Mouse (Mus musculus): ENCODE results near the gene 2410002F23Rik. TPM values are rescaled to one million over a fixed set of nuclear protein-coding genes. Genes with fewer than 3 reads are reported as not detected.
"Not testable (repeated sequence)": the region's sequence is repeated elsewhere in the genome, so short reads cannot be mapped to it uniquely, and the experiment has no call there.

The 2410002F23Rik gene
- 206 and 226 TPM in 2 replicates for polyA plus RNA-seq (2015; fragmentation: Nextera tagmentation; extraction: Ambion mirVana)

DNA sequence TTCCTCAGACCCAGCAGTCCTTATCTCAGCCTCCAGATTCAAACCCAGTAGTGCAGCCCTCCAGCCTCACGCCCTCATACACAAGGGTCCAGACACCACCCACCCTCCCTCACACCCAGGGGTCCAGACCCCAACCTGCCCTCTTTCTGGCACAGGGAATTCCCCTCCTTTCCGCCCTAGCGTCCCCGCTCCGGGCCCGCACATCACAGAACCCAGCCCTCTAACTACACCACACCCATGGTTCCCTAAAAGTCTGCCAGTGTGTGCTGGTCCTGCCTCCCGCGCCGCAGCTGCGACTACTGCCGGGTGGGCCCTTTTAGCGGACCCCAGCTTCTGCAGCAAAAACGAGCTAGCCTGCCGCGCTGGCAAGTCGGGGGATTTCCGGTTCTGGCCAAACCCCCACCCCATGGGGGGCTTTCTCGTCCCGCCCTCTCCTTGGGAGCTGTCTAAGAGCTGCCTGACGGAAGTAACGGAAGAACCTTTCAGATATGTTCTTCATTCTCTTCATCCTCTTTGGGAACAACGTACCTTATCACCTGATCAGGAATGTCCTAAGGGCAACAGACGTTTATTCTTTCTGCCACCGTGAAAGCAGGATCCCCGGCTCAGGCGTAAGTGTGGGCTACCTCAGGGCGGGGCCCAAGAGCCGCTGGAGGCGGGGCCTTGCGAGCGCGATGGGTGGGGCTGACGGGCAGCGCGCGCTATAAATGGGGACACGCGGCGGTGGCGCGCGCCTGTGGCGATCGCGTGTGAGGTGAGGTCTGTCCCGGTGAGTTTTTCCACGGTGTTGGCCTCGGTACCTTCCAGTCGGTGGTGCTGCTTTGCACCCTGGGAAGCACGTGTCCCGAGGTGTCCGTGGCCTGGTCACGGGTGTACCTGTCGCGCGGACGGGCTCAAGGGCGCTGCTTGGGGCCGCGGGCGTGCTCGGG lies at the start of gene 2410002F23Rik, which contains the start of gene 1700028J19Rik:
Gene 2410002F23Rik (plus strand): TSS at position 668 of the 929 bp plus-strand sequence.
Gene 1700028J19Rik (minus strand): TSS at position 641 of the 929 bp plus-strand sequence.
- peak within 1 kb of the TSS; percentile 78 for H3K4me3 ChIP-seq
- H3K4me1 ChIP-seq (replicated peaks): peaks cover 39% of the 10 kb centered on the region
- H3K27me3 ChIP-seq: peaks cover 6% of the 10 kb centered on the region; the same call in 1 of the 2 replicates
- ATAC-seq (ENCODE audit: low FRiP score): peak; percentile 85
- peak within 1 kb of the TSS; percentile 95 for H3K9ac ChIP-seq
- H3K4me2 ChIP-seq: peak within 1 kb of the TSS; percentile 82
- no peaks in the 10 kb centered on the region for H3K9me3 ChIP-seq
- peaks cover 33% of the 10 kb centered on the region for H3K36me3 ChIP-seq
- H3K27ac ChIP-seq: peak within 1 kb of the TSS; percentile 94
- WGBS: under 1% methylated on average over 62 of the region's 62 CpGs

DNA sequence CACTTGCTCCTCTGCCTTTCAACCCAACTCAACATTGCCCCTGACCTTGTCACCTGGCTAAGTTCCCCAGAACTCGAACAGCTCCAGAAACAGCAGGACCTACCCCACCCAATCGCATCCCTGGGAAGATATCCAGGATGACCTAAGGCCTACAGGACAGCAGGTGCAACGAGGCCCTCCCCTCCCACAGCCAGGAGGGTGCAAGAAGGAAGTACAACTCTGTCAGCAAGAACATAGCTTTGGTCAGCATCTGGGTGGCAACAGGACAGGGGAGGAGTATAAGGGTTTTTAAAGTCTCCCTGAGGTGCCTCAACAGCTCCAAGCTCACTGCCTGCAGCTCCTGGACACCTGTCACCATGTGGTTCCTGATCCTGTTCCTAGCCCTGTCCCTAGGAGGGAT lies 48.6 kb upstream of the 2410002F23Rik start, which contains the start of gene Klk1b3:
Gene Klk1b3 (plus strand): TSS at position 301 of the 400 bp plus-strand sequence.
- no peaks in the 10 kb centered on the region for H3K27me3 ChIP-seq
- WGBS: 64% methylated on average over 3 of the region's 3 CpGs
- no peak for ATAC-seq (ENCODE audit: low FRiP score)

DNA sequence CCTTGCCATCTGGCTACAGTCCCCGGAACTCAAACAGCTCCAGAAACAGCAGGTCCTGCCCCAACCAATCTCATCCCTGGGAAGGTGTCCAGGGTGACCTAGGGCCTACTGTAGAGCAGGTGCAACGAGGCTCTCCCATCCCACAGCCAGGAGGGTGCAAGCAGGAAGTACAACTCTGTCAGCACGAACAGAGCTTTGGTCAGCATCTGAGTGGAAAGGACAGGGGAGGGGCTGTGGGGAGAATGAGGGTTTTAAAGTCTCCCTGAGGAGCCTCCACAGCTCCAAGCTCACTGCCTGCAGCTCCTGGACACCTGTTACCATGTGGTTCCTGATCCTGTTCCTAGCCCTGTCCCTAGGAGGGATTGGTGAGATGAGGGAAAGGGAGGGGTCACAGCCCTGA lies 39.4 kb upstream of the 2410002F23Rik start, which contains the start of gene Klk1b4:
Gene Klk1b4 (plus strand): TSS at position 301 of the 400 bp plus-strand sequence.
- H3K4me2 ChIP-seq; H3K9me3 ChIP-seq; H3K9ac ChIP-seq; H3K36me3 ChIP-seq; H3K4me1 ChIP-seq (replicated peaks); H3K27me3 ChIP-seq; ATAC-seq (ENCODE audit: low FRiP score); H3K27ac ChIP-seq; H3K4me3 ChIP-seq: not testable (repeated sequence)
- 47% methylated on average over 3 of the region's 3 CpGs for WGBS

More for the DNA sequence above, 48.6 kb upstream of the 2410002F23Rik start, which contains the start of gene Klk1b3:
- Histone ChIP-seq H3K36me3 (no peaks in the 10 kb centered on the region), H3K27ac (no peak within 1 kb of the TSS), H3K4me3 (no peak within 1 kb of the TSS), H3K9ac (no peak within 1 kb of the TSS), H3K4me1 (replicated peaks) (no peaks in the 10 kb centered on the region), H3K4me2 (no peak within 1 kb of the TSS), H3K9me3 (no peaks in the 10 kb centered on the region)

DNA sequence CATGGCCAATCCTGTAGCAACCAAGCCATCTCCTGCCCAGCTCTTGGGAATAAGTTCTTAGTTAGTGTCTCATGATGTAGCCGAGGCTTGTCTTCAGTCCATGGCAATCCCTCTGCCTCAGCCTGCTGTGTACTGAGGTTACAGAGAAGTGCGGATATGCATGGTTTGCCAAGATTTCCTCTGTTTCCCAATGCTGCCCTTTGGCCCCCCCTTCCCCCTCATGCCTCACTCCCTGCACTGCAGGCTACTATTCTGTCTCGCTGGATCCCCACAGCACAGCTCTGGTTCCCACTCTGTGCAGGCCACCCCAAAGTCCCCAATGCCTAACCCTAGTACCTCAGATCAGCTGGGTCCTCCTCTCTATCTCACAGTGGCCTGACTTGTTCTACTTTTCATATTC lies 38.2 kb upstream of the 2410002F23Rik start:
- Histone ChIP-seq H3K4me2 (no peak overlapping the region), H3K4me3 (no peak overlapping the region), H3K9ac (no peak overlapping the region), H3K27ac (no peak overlapping the region), H3K4me1 (replicated peaks) (no peaks in the 10 kb centered on the region), H3K27me3 (no peaks in the 10 kb centered on the region), H3K9me3 (no peaks in the 10 kb centered on the region), H3K36me3 (no peaks in the 10 kb centered on the region)
- no peak for ATAC-seq (ENCODE audit: low FRiP score)
- 81% methylated on average over 3 of the region's 3 CpGs for WGBS

DNA sequence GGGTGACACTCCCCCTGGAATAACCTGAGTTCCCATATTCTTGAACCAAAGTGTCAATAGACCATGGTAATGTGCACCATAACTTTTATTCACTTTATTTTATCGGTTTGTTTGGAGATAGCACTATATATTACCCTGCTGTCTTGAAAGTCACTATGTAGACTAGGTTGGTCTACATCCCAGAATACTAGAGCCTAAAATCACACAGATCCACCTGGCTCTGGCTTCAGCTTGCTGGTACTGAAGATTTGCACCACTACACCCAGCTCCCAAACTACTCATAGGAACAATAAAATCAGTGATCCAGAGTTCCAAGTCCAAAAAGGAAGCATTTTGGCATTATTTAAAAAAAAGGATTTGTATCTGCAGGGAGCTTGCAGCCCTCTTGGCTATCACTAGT lies 30.9 kb upstream of the 2410002F23Rik start, which contains the start of gene Klk1b5:
Gene Klk1b5 (plus strand): TSS at position 301 of the 400 bp plus-strand sequence.
- H3K27ac ChIP-seq: no peak within 1 kb of the TSS
- H3K27me3 ChIP-seq: no peaks in the 10 kb centered on the region
- H3K4me1 ChIP-seq (replicated peaks): no peaks in the 10 kb centered on the region
- H3K36me3 ChIP-seq: no peaks in the 10 kb centered on the region
- no peak within 1 kb of the TSS for H3K4me2 ChIP-seq
- no peak for ATAC-seq (ENCODE audit: low FRiP score)
- WGBS: 85% methylated on average over 1 of the region's 1 CpGs
- no peak within 1 kb of the TSS for H3K4me3 ChIP-seq
- H3K9me3 ChIP-seq: no peaks in the 10 kb centered on the region
- no peak within 1 kb of the TSS for H3K9ac ChIP-seq

DNA sequence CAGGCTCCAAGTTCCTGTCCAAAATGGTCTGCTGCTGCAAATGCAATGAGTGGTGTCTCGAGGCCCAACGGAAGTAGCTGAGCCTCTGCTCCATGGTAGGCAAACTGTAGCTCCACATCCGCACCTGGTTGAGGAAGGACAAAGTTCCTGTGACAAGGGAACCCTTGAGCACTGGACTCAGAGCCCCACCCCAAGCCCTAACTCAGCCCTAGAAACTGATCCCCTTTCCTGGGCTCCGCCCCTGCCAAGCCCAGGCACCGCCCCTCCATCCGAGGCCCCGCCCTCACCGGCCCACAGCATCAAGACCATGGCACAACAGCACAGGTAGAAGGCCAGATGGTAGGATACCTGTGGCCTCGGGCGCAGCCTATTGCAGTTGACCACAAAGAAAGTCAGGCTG lies 24.9 kb upstream of the 2410002F23Rik start:
- H3K9me3 ChIP-seq; H3K4me1 ChIP-seq (replicated peaks); H3K27ac ChIP-seq; H3K9ac ChIP-seq; H3K4me2 ChIP-seq; ATAC-seq (ENCODE audit: low FRiP score); H3K27me3 ChIP-seq; H3K36me3 ChIP-seq; H3K4me3 ChIP-seq: not testable (repeated sequence)
- WGBS: 78% methylated on average over 10 of the region's 10 CpGs

DNA sequence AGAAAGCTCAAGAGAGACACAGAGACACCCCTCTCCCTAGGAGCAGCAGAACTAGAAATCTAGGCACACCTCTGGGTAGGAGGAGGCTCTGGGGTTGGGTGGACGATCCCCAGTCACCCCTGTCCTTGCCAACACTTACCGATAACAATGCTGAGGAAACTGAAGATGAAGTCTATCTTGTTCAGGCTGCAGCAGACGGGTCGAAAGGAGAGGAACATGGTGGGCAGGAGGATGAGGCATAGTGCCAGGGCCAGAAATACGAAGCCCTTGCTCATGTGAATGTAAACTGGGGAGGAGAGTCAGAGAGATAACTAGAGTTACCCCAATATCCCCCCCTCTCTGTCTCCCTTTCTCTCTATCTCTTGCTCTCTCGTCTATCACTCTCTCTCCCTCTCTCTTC lies 24.2 kb upstream of the 2410002F23Rik start:
- 93% methylated on average over 6 of the region's 6 CpGs for WGBS

DNA sequence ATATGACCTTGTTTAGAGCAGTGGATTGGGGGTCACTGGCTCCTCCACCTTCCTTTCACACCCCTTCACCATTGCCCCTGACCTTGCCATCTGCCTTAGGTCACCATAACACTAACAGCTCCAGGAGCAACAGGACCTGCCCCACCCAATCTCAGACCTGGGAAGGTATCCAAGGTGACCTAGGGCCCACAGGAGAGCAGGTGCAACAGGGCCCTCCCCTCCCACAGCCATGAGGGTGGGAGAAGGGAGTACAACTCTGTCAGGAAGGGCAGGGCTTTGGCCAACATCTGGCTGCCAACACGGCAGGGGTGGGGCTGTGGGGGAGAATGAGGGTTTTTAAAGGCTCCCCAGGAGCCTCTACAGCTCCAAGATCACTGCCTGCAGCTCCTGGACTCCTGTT lies 21.4 kb upstream of the 2410002F23Rik start, which contains the start of gene Klk1:
Gene Klk1 (plus strand): TSS at position 285 of the 400 bp plus-strand sequence.
- Histone ChIP-seq H3K9me3 (no peaks in the 10 kb centered on the region), H3K4me1 (replicated peaks) (no peaks in the 10 kb centered on the region), H3K27ac (no peak within 1 kb of the TSS), H3K4me3 (no peak within 1 kb of the TSS), H3K4me2 (no peak within 1 kb of the TSS), H3K36me3 (no peaks in the 10 kb centered on the region), H3K27me3 (no peaks in the 10 kb centered on the region), H3K9ac (no peak within 1 kb of the TSS)
- 50% methylated on average over 1 of the region's 1 CpGs for WGBS
- ATAC-seq (ENCODE audit: low FRiP score): no peak

More for the DNA sequence above, 24.2 kb upstream of the 2410002F23Rik start:
- not testable (repeated sequence) for H3K4me3 ChIP-seq; H3K27me3 ChIP-seq; H3K4me2 ChIP-seq; H3K9ac ChIP-seq; H3K36me3 ChIP-seq; H3K27ac ChIP-seq; H3K9me3 ChIP-seq; ATAC-seq (ENCODE audit: low FRiP score); H3K4me1 ChIP-seq (replicated peaks)

GRCm38 (mm10) chr7:44235909-44236308 lies 10.6 kb upstream of the 2410002F23Rik start, which contains the start of gene Gm36864:
TSS of gene Gm36864 (plus strand) at chr7:44236177.
- Histone ChIP-seq H3K36me3 (no peaks in the 10 kb centered on the region), H3K4me1 (replicated peaks) (no peaks in the 10 kb centered on the region), H3K9me3 (no peaks in the 10 kb centered on the region), H3K27ac (no peak within 1 kb of the TSS), H3K4me3 (no peak within 1 kb of the TSS), H3K27me3 (no peaks in the 10 kb centered on the region), H3K9ac (no peak within 1 kb of the TSS), H3K4me2 (no peak within 1 kb of the TSS)
- 81% methylated on average over 3 of the region's 3 CpGs for WGBS
- no peak for ATAC-seq (ENCODE audit: low FRiP score)

- ATAC-seq (ENCODE audit: low FRiP score): no peak
- Histone ChIP-seq H3K4me2 (no peak overlapping the region), H3K27me3 (peaks cover 6% of the 10 kb centered on the region; the same call in 1 of the 2 replicates), H3K9ac (no peak overlapping the region), H3K4me1 (replicated peaks) (peaks cover 1% of the 10 kb centered on the region; the same call in 1 of the 2 replicates), H3K9me3 (no peaks in the 10 kb centered on the region), H3K36me3 (no peaks in the 10 kb centered on the region), H3K27ac (no peak overlapping the region), H3K4me3 (no peak overlapping the region)
- 56% methylated on average over 2 of the region's 2 CpGs for WGBS
These were observed 6.6 kb upstream of the 2410002F23Rik start for GRCm38 (mm10) chr7:44239913-44240312.

DNA sequence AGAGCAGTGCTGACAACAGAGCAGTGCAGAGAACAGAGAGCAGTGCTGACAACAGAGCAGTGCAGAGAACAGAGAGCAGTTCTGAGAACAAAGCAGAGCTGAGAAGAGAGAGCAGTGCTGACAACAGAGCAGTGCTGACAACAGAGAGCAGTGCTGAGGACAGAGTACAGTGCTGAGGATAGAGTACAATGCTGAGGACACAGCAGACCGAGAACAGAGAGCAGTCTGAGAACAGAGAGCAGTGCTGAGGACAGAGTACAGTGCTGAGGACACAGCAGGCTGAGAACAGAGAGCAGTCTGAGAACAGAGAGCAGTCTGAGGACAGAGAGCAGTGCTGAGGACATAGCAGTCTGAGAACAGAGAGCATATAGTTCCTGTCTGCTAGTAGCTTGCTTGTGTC lies 5.8 kb upstream of the 2410002F23Rik start:
- H3K4me1 ChIP-seq (replicated peaks): peaks cover 9% of the 10 kb centered on the region
- no peak overlapping the region for H3K4me2 ChIP-seq
- no peak overlapping the region for H3K27ac ChIP-seq
- H3K9ac ChIP-seq: no peak overlapping the region
- peaks cover 6% of the 10 kb centered on the region; the same call in 1 of the 2 replicates for H3K27me3 ChIP-seq
- WGBS: 65% methylated on average over 1 of the region's 1 CpGs
- no peak for ATAC-seq (ENCODE audit: low FRiP score)
- no peaks in the 10 kb centered on the region for H3K36me3 ChIP-seq
- H3K4me3 ChIP-seq: no peak overlapping the region
- no peaks in the 10 kb centered on the region for H3K9me3 ChIP-seq

GRCm38 (mm10) chr7:44241163-44241562 lies 5.4 kb upstream of the 2410002F23Rik start:
- peaks cover 6% of the 10 kb centered on the region; the same call in 1 of the 2 replicates for H3K27me3 ChIP-seq
- no peaks in the 10 kb centered on the region for H3K36me3 ChIP-seq
- peaks cover 11% of the 10 kb centered on the region for H3K4me1 ChIP-seq (replicated peaks)
- H3K4me3 ChIP-seq: no peak overlapping the region
- no peak overlapping the region for H3K4me2 ChIP-seq
- no peak overlapping the region for H3K9ac ChIP-seq
- WGBS: 74% methylated on average over 2 of the region's 2 CpGs
- H3K27ac ChIP-seq: no peak overlapping the region
- no peaks in the 10 kb centered on the region for H3K9me3 ChIP-seq
- ATAC-seq (ENCODE audit: low FRiP score): no peak
